Mouse (Mus musculus) forebrain, embryonic 11.5 days (tissue): ENCODE data around the gene Gramd1c. TPM values are rescaled to one million over a fixed set of nuclear protein-coding genes. Genes with fewer than 3 reads are reported as not detected.

Experiments
- ATAC-seq: fragments of 200-750 bp; cut with Nextera tagmentation; replicated peaks from 2 replicates; pipeline ENCODE4 v1.8.0; 2017; ENCODE audit warnings: moderate TSS enrichment; ENCODE audit not compliant: low FRiP score
- DNase-seq: peaks from one replicate; pipeline ENCODE4 v3.0.0-alpha.2; 2017; ENCODE audit warnings: low spot score
- H3K27ac ChIP-seq: fragments of 300-500 bp; sonication (generic); 2 replicates; pipeline ENCODE4 v1.5.1; 2014; ENCODE audit warnings: low read depth, low read length
- H3K27me3 ChIP-seq: fragments of 300-500 bp; sonication (generic); 2 replicates; pipeline ENCODE4 v1.6.1; 2014; ENCODE audit warnings: mild to moderate bottlenecking, low read length, mixed read lengths; ENCODE audit not compliant: control insufficient read depth, insufficient read depth
- H3K36me3 ChIP-seq: fragments of 300-500 bp; sonication (generic); 2 replicates; pipeline ENCODE4 v1.6.1; 2014; ENCODE audit warnings: mild to moderate bottlenecking, low read length, moderate library complexity, mixed read lengths; ENCODE audit not compliant: control insufficient read depth, insufficient read depth
- H3K4me1 ChIP-seq: fragments of 300-500 bp; sonication (generic); replicated peaks from 2 replicates; pipeline ENCODE4 v1.6.1; 2014; ENCODE audit warnings: low read length, mixed read lengths; ENCODE audit not compliant: control insufficient read depth, insufficient read depth
- H3K4me2 ChIP-seq: fragments of 300-500 bp; sonication (generic); 2 replicates; pipeline ENCODE4 v1.6.1; 2014; ENCODE audit warnings: low read depth, mild to moderate bottlenecking, low read length, moderate library complexity, mixed read lengths; ENCODE audit not compliant: severe bottlenecking
- H3K4me3 ChIP-seq: fragments of 300-500 bp; sonication (generic); 2 replicates; pipeline ENCODE4 v1.5.1; 2014; ENCODE audit warnings: low read depth, low read length
- H3K9ac ChIP-seq: fragments of 300-500 bp; sonication (generic); 2 replicates; pipeline ENCODE4 v1.6.1; 2014; ENCODE audit warnings: low read length
- H3K9me3 ChIP-seq: fragments of 300-500 bp; sonication (generic); 2 replicates; pipeline ENCODE4 v1.6.1; 2016; ENCODE audit warnings: low read length, mixed read lengths; ENCODE audit not compliant: control insufficient read depth
- WGBS: fragments of 180-500 bp; shearing (Covaris S2); extraction: QIAGEN DNeasy Blood & Tissue Kit; methylation state at CpG from one replicate; pipeline ENCODE4 v1.1.7; 2014; 5-methylcytosine and 5-hydroxymethylcytosine counted together
- polyA plus RNA-seq: library from polyadenylated mRNA; unstranded; fragments of >200 nt; fragmentation: Nextera tagmentation; extraction: Ambion mirVana; gene quantifications from 2 replicates; pipeline ENCODE4 v1.2.1, GENCODE M21; 2014

Gene Gramd1c
- polyA plus RNA-seq, 1 experiment from 2014 or later: 3.1 TPM

GRCm38 (mm10) chr16:44011010-44011409 is 52.1 kb downstream of the Gramd1c start:
- Histone ChIP-seq H3K36me3 (no peaks in the 10 kb centered on the region), H3K9ac (no peak overlapping the region), H3K4me3 (no peak overlapping the region), H3K9me3 (no peaks in the 10 kb centered on the region), H3K27ac (no peak overlapping the region), H3K4me1 (no peaks in the 10 kb centered on the region), H3K27me3 (no peaks in the 10 kb centered on the region), H3K4me2 (no peak overlapping the region)
- DNase-seq (no peak), ATAC-seq (no peak)
- WGBS: 78% methylated on average over 5 of the region's 5 CpGs

DNA sequence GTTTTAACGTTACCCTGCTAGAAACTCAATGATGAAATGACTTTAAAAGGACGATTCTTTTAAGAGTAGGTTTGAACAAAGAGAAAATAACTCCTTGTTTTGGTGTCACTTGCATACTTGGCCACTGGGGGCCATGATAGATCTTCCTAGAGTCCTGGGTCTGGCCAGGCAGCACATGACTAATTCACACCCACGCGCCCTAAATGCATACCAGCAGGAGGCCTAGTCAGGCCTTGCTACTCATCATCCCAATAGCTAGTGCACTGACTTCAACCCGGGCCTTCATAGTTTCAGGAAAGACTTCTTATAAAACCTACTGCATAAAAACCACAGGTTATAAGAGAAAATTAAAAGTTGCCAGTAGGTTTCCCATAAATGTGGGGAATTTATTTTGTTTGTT is 61.1 kb downstream of the Gramd1c start:
- Histone ChIP-seq H3K27me3 (no peaks in the 10 kb centered on the region), H3K4me2 (no peak overlapping the region), H3K36me3 (no peaks in the 10 kb centered on the region), H3K9ac (no peak overlapping the region), H3K27ac (no peak overlapping the region), H3K4me3 (no peak overlapping the region), H3K9me3 (no peaks in the 10 kb centered on the region), H3K4me1 (no peaks in the 10 kb centered on the region)
- ATAC-seq (no peak), DNase-seq (no peak)
- 73% methylated on average over 5 of the region's 5 CpGs for WGBS

- WGBS: 80% methylated on average over 5 of the region's 5 CpGs
Measured at GRCm38 (mm10) chr16:43999541-43999940, 63.6 kb downstream of the Gramd1c start.

DNA sequence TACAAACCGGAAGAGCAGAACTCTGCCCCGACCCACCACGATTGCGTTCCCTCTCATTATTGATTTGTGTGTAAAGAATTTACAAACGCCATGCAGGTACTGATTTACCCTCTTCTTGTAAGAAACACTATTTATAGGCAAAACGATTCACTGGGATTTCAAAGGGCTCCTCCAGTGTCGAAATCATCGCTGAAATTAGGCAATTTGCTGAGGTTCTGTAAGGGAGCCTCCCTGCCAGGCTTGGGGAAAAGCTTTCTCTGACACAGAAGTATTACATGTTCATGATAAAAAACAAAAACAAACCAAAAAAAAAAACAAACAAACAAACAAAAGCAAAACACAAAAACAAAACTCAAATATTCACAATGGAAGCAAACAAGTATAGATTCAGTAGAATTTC is 64.0 kb downstream of the Gramd1c start:
- no peak for ATAC-seq
- H3K4me1 ChIP-seq: no peaks in the 10 kb centered on the region
- DNase-seq: no peak

More at GRCm38 (mm10) chr16:43999541-43999940, 63.6 kb downstream of the Gramd1c start:
- Histone ChIP-seq H3K27ac (no peak overlapping the region), H3K9ac (no peak overlapping the region), H3K9me3 (no peaks in the 10 kb centered on the region), H3K4me3 (no peak overlapping the region), H3K4me2 (no peak overlapping the region), H3K27me3 (no peaks in the 10 kb centered on the region), H3K4me1 (no peaks in the 10 kb centered on the region), H3K36me3 (no peaks in the 10 kb centered on the region)
- no peak for ATAC-seq
- no peak for DNase-seq

DNA sequence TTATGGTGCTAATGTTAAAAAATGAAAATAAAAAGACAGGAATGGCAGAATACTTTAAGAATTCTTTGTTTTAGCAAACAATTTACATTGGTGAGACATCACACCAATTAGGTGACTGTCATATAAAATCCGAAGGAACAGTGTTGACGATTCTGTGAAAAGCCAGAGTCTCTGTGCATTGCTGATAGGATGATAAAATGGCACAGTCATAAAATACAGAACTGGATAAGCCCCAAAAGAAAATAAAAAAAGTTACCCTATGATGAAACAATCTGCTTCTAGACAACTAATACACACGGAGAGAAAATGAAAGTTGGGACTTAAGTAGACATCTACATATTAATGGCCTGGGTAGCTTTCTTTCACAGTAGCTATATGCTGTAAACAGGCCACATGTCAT is 68.5 kb downstream of the Gramd1c start:
- Histone ChIP-seq H3K4me2 (no peak overlapping the region), H3K27ac (no peak overlapping the region), H3K9me3 (no peaks in the 10 kb centered on the region), H3K27me3 (no peaks in the 10 kb centered on the region), H3K4me1 (no peaks in the 10 kb centered on the region), H3K36me3 (no peaks in the 10 kb centered on the region), H3K4me3 (no peak overlapping the region), H3K9ac (no peak overlapping the region)
- WGBS: 89% methylated on average over 3 of the region's 3 CpGs
- DNase-seq (no peak), ATAC-seq (no peak)

More for the DNA sequence above, 64.0 kb downstream of the Gramd1c start:
- 84% methylated on average over 8 of the region's 8 CpGs for WGBS
- no peak overlapping the region for H3K4me3 ChIP-seq
- H3K9me3 ChIP-seq: no peaks in the 10 kb centered on the region
- H3K27me3 ChIP-seq: no peaks in the 10 kb centered on the region
- H3K9ac ChIP-seq: no peak overlapping the region
- no peak overlapping the region for H3K4me2 ChIP-seq
- no peaks in the 10 kb centered on the region for H3K36me3 ChIP-seq
- no peak overlapping the region for H3K27ac ChIP-seq

DNA sequence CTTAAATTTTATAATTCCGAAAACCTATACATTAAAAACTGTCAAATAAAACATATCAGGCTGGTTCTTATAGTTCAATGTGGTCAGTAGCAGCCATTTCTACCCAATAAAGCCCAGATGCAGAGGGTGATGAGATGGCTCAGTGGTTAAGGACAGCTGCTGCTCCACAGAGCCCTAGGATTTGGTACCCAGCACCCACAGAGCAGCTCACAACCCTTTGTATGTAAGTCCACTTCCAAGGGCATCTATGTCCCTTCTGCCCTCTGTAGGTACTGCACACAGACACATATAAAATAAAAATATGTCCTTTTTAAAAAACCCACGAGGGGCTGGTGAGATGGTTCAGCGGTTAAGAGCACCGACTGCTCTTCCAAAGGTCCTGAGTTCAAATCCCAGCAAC is 76.8 kb downstream of the Gramd1c start:
- H3K9ac ChIP-seq: no peak overlapping the region
- no peak overlapping the region for H3K4me2 ChIP-seq
- WGBS: 88% methylated on average over 4 of the region's 4 CpGs
- no peak overlapping the region for H3K4me3 ChIP-seq
- H3K27ac ChIP-seq: no peak overlapping the region
- DNase-seq (no peak), ATAC-seq (no peak)
- no peaks in the 10 kb centered on the region for H3K27me3 ChIP-seq
- H3K36me3 ChIP-seq: no peaks in the 10 kb centered on the region
- H3K4me1 ChIP-seq: no peaks in the 10 kb centered on the region
- no peaks in the 10 kb centered on the region for H3K9me3 ChIP-seq

DNA sequence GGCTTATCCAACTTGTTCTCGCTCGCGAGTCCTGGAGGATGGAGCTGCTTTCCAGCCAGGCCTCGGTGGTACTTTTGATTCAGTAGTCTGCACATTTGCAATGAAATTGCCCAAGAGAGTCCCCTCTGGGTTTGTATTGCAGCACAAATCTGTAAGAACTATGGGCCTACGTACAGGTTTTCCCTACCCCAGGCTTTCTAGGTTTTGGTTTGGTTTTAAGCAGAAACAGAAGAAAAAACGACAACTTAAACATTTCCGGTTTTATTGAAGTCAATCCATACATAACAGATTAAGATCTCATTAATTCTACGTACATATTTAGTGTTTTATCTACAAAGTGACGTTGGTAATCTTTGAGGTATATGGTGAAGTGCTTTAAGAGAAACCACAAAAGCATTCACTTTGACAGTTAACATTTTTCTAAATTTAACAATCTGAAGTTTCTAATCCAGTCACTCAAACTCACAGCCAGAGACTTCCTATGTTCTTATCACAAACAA is 83.0 kb downstream of the Gramd1c start:
- Histone ChIP-seq H3K9ac (peak overlapping the region; percentile 49; the same call in 1 of the 2 replicates), H3K27me3 (peaks cover 17% of the 10 kb centered on the region), H3K4me1 (peaks cover 7% of the 10 kb centered on the region; the same call in 1 of the 2 replicates), H3K36me3 (no peaks in the 10 kb centered on the region), H3K4me2 (peak overlapping the region; percentile 93), H3K4me3 (peak overlapping the region; percentile 49), H3K9me3 (no peaks in the 10 kb centered on the region), H3K27ac (no peak overlapping the region)
- 28% methylated on average over 9 of the region's 9 CpGs for WGBS
- no peak for ATAC-seq
- DNase-seq: no peak

GRCm38 (mm10) chr16:43979328-43980109 is 83.6 kb downstream of the Gramd1c start, which contains the start of gene Zdhhc23:
Gene Zdhhc23 (minus strand): TSS chr16:43979791.
- Histone ChIP-seq H3K4me3 (peak within 1 kb of the TSS; percentile 49), H3K36me3 (no peaks in the 10 kb centered on the region), H3K27ac (no peak within 1 kb of the TSS), H3K9ac (peak within 1 kb of the TSS; percentile 49), H3K9me3 (no peaks in the 10 kb centered on the region), H3K4me1 (peaks cover 7% of the 10 kb centered on the region; the same call in 1 of the 2 replicates), H3K27me3 (peaks cover 17% of the 10 kb centered on the region), H3K4me2 (peak within 1 kb of the TSS; percentile 93)
- WGBS: under 1% methylated on average over 96 of the region's 103 CpGs
- ATAC-seq (peak; percentile 84), DNase-seq (peak; percentile 67)

DNA sequence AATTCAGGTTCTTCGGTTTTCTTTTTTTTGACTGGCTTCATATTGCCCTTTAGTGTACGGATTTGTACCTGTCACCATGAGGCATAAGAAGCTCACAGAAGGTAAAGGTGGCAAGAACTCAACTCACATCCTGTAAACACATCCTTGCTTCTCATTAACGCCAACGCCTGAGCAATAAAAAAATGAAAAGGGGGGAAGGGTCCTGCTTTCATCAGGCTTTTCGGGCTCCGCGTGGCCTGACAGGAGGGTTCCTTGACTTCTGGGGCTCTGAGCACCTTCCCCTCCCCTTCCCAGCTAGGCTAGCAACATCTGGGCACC is 84.2 kb downstream of the Gramd1c start:
- peaks cover 17% of the 10 kb centered on the region for H3K27me3 ChIP-seq

More for the DNA sequence above, 84.2 kb downstream of the Gramd1c start:
- Histone ChIP-seq H3K4me1 (peaks cover 7% of the 10 kb centered on the region; the same call in 1 of the 2 replicates), H3K9ac (peak overlapping the region; percentile 49; the same call in 1 of the 2 replicates), H3K4me2 (peak overlapping the region; percentile 93), H3K36me3 (no peaks in the 10 kb centered on the region), H3K27ac (no peak overlapping the region), H3K9me3 (no peaks in the 10 kb centered on the region), H3K4me3 (peak overlapping the region; percentile 49)
- DNase-seq (no peak), ATAC-seq (no peak)
- WGBS: 20% methylated on average over 7 of the region's 7 CpGs
